8 mouse cellular contexts compared by ENCODE assay signal in the genomic region with DNA sequence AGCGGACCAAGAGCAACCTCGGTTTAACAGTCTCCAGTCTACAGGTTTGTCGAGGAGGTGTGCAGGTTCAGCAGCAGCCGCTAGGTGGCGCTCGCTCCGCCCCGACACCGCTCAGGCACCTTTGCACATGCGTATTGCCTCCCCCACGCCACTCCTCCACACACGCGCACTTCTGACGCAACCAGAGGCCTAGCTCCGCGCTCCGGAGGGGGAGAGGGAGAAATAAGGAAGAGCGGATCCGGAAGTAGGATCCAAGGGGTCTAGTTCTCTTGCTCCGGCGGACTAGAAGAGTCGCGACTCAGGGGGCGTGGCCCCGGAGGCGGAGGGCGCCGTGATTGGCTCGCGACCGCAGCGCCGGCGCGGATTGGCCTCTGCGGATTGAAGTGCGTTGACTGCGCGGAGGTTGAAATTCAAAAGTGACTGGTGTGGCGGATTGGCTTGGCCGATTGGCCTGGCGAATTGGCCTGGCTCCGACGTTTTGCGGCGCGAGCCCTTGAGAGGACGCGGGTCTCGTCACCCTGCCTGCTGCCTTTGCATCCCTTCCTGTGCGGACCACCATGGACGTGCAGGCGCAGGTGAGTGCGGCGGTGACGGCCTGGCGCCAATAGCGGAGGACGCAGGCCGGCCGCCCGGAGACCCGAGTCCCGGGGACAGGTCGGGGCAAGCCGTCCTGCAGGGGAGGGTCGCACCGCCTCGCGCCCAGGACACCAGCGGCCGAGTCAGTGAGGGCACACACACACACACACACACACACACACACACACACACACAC. TPM values are rescaled to one million over a fixed set of nuclear protein-coding genes. Genes with fewer than 3 reads are reported as not detected.
A peak's percentile ranks its signal among the peaks of the same experiment; 100 is the strongest.
DNase-seq lines count a peak whose midpoint lies in the region; ATAC-seq and TF ChIP-seq lines count a peak whose summit lies in the region.

A gene (plus strand): TSS at position 381 of the 772 bp plus-strand sequence.

- no peaks in the 10 kb centered on the region for H3K9me3 ChIP-seq in heart, embryonic 12.5 days (replicated peaks)
- H3K9me3 ChIP-seq in kidney, postnatal 0 days (replicated peaks; ENCODE audit: low read length), result no peaks in the 10 kb centered on the region
- H3K9me3 ChIP-seq in liver, embryonic 11.5 days (ENCODE audit: control insufficient read depth, low read length), result no peaks in the 10 kb centered on the region
- H3K9me3 ChIP-seq in stomach, embryonic 14.5 days (ENCODE audit: control insufficient read depth, low read depth, low read length), result no peaks in the 10 kb centered on the region

- TF ChIP-seq CTCF in kidney, postnatal 0 days (IDR thresholded peaks at IDR 0.05; ENCODE audit: low read depth), result peak; percentile 100

- H3K9ac ChIP-seq in heart, embryonic 12.5 days, result peak within 1 kb of the TSS; percentile 81
- H3K9ac ChIP-seq in kidney, postnatal 0 days (ENCODE audit: low read depth, low read length), result peak within 1 kb of the TSS; percentile 64
- H3K9ac ChIP-seq in liver, embryonic 11.5 days (ENCODE audit: low read depth, low read length), result peak within 1 kb of the TSS; percentile 83
- H3K9ac ChIP-seq in stomach, embryonic 14.5 days (replicated peaks; ENCODE audit: low read depth, low read length), result peak within 1 kb of the TSS; percentile 48

- WGBS in heart, embryonic 12.5 days, result under 1% methylated on average over 68 of the region's 72 CpGs
- WGBS in kidney, postnatal 0 days, result under 1% methylated on average over 72 of the region's 72 CpGs
- under 1% methylated on average over 72 of the region's 72 CpGs for WGBS in liver, embryonic 11.5 days
- under 1% methylated on average over 60 of the region's 72 CpGs for WGBS in stomach, embryonic 14.5 days

- H3K4me1 ChIP-seq in heart, embryonic 12.5 days (replicated peaks), result peaks cover 14% of the 10 kb centered on the region; the same call in 1 of the 2 replicates
- H3K4me1 ChIP-seq in kidney, postnatal 0 days (replicated peaks; ENCODE audit: insufficient read depth, low read length), result no peaks in the 10 kb centered on the region
- peaks cover 15% of the 10 kb centered on the region for H3K4me1 ChIP-seq in liver, embryonic 11.5 days (replicated peaks; ENCODE audit: control insufficient read depth, insufficient read depth, low read length)
- no peaks in the 10 kb centered on the region for H3K4me1 ChIP-seq in stomach, embryonic 14.5 days (ENCODE audit: control insufficient read depth, insufficient read depth, low read length)

- peaks cover 10% of the 10 kb centered on the region for H3K36me3 ChIP-seq in heart, embryonic 12.5 days
- H3K36me3 ChIP-seq in kidney, postnatal 0 days (ENCODE audit: insufficient read depth, low read length), result no peaks in the 10 kb centered on the region
- H3K36me3 ChIP-seq in liver, embryonic 11.5 days (ENCODE audit: control insufficient read depth, insufficient read depth, low read length), result 0 out of 2 replicates have a peak, but pooled peaks cover 5% of the 10 kb centered on the region
- no peaks in the 10 kb centered on the region for H3K36me3 ChIP-seq in stomach, embryonic 14.5 days (ENCODE audit: control insufficient read depth, insufficient read depth, low read length)

- H3K27me3 ChIP-seq in heart, embryonic 12.5 days (replicated peaks), result no peaks in the 10 kb centered on the region
- H3K27me3 ChIP-seq in kidney, postnatal 0 days (ENCODE audit: insufficient read depth, low read length), result no peaks in the 10 kb centered on the region
- no peaks in the 10 kb centered on the region for H3K27me3 ChIP-seq in liver, embryonic 11.5 days (replicated peaks; ENCODE audit: control insufficient read depth, insufficient read depth, low read length)
- H3K27me3 ChIP-seq in stomach, embryonic 14.5 days (ENCODE audit: control insufficient read depth, insufficient read depth, low read length), result no peaks in the 10 kb centered on the region

- peak within 1 kb of the TSS; percentile 76 for H3K4me3 ChIP-seq in heart, embryonic 12.5 days
- H3K4me3 ChIP-seq in kidney, postnatal 0 days (replicated peaks; ENCODE audit: low read depth, low read length), result peak within 1 kb of the TSS; percentile 65
- H3K4me3 ChIP-seq in liver, embryonic 11.5 days (ENCODE audit: low read depth, low read length), result peak within 1 kb of the TSS; percentile 77
- H3K4me3 ChIP-seq in stomach, embryonic 14.5 days (ENCODE audit: low read depth, low read length), result peak within 1 kb of the TSS; percentile 63

- H3K27ac ChIP-seq in heart, embryonic 12.5 days (ENCODE audit: poor library complexity, severe bottlenecking), result peak within 1 kb of the TSS; percentile 81
- H3K27ac ChIP-seq in kidney, postnatal 0 days, result no peak within 1 kb of the TSS; the same call in 1 of the 2 replicates
- peak within 1 kb of the TSS; percentile 68 for H3K27ac ChIP-seq in liver, embryonic 11.5 days (ENCODE audit: low read depth, low read length)
- H3K27ac ChIP-seq in stomach, embryonic 14.5 days (ENCODE audit: low read length), result peak within 1 kb of the TSS; percentile 61; the same call in 1 of the 2 replicates

- peak within 1 kb of the TSS; percentile 73 for H3K4me2 ChIP-seq in heart, embryonic 12.5 days
- peak within 1 kb of the TSS; percentile 66 for H3K4me2 ChIP-seq in kidney, postnatal 0 days (ENCODE audit: low read length)
- peak within 1 kb of the TSS; percentile 75 for H3K4me2 ChIP-seq in liver, embryonic 11.5 days
- peak within 1 kb of the TSS; percentile 51 for H3K4me2 ChIP-seq in stomach, embryonic 14.5 days (replicated peaks; ENCODE audit: low read depth, low read length)

- peak; percentile 96 for ATAC-seq in erythroid progenitor cell, adult 5-6 weeks (replicated peaks; ENCODE audit: low FRiP score, poor library complexity, severe bottlenecking)
- ATAC-seq in heart, embryonic 12.5 days (ENCODE audit: insufficient number of reproducible peaks, low FRiP score), result peak; percentile 98
- ATAC-seq in kidney, postnatal 0 days (replicated peaks; ENCODE audit: low FRiP score, low read depth), result peak; percentile 98
- ATAC-seq in liver, embryonic 11.5 days (replicated peaks; ENCODE audit: low FRiP score), result peak; percentile 98
- peak; percentile 99 for ATAC-seq in stomach, embryonic 14.5 days (ENCODE audit: insufficient number of reproducible peaks, insufficient read depth, low FRiP score, low read depth)

- peak; percentile 99 for DNase-seq in CD4-positive helper T cell, adult 2 months (ENCODE audit: low read depth, low spot score)
- peak; percentile 99 for DNase-seq in brain, embryonic 18.5 days (ENCODE audit: low read depth, low spot score)
- peak; percentile 99 for DNase-seq in kidney, postnatal 0 days (ENCODE audit: low spot score)
- DNase-seq in liver, embryonic 11.5 days (ENCODE audit: low spot score), result peak; percentile 100
- DNase-seq in naive thymus-derived CD4-positive, alpha-beta T cell, adult 2 months (ENCODE audit: low read depth), result peak; percentile 100

RNA-seq across cellular contexts. Expression of the gene that starts here (rescaled TPM):
- 34.8 and 41.4 TPM in 2 replicates for total RNA-seq in erythroid progenitor cell, adult 5-6 weeks (2015; ENCODE audit: low replicate concordance)
- 197 and 257 TPM in 2 replicates for total RNA-seq in erythroid progenitor cell, adult 5-6 weeks (2017; ENCODE audit: low replicate concordance)
- 5.2 and 5.7 TPM in 2 replicates for polyA plus RNA-seq in heart, embryonic 12.5 days (2016; fragmentation: Nextera tagmentation; extraction: Ambion mirVana)
- polyA plus RNA-seq in kidney, postnatal 0 days (2015; fragmentation: Nextera tagmentation; extraction: Ambion mirVana), result 1.3 and 1.8 TPM in 2 replicates
- polyA plus RNA-seq in liver, embryonic 11.5 days (2014; fragmentation: Nextera tagmentation; extraction: Ambion mirVana), result 8.6 and 8.7 TPM in 2 replicates
- 7.1 and 8.2 TPM in 2 replicates for polyA plus RNA-seq in stomach, embryonic 14.5 days (2014; fragmentation: Nextera tagmentation; extraction: Ambion mirVana)
